Mouse (Mus musculus): ENCODE data around the gene Grik4. TPM values are rescaled to one million over a fixed set of nuclear protein-coding genes. Genes with fewer than 3 reads are reported as not detected.
A peak's percentile ranks its signal among the peaks of the same experiment; 100 is the strongest.

Gene Grik4
- total and polyA plus RNA-seq, 2 experiments from 2014 or later = 7.7 to 11.9 TPM

- no peak for TF ChIP-seq CTCF (IDR thresholded peaks at IDR 0.05; ENCODE audit: low read depth)
- H3K9ac ChIP-seq = no peak overlapping the region
- no peak overlapping the region for H3K4me3 ChIP-seq (ENCODE audit: low read depth, low read length)
- WGBS = 82% methylated on average over 5 of the region's 5 CpGs
- no peaks in the 10 kb centered on the region for H3K27me3 ChIP-seq (ENCODE audit: insufficient read depth, low read length)
- DNase-seq = no peak
- no peak overlapping the region for H3K27ac ChIP-seq (ENCODE audit: low read depth, low read length)
- no peak overlapping the region for H3K4me2 ChIP-seq (ENCODE audit: low read depth)
- no peak for ATAC-seq
- no peaks in the 10 kb centered on the region for H3K9me3 ChIP-seq (ENCODE audit: low read length)
- no peaks in the 10 kb centered on the region for H3K4me1 ChIP-seq (ENCODE audit: insufficient read depth)
- H3K36me3 ChIP-seq (ENCODE audit: insufficient read depth) = no peaks in the 10 kb centered on the region
Measured at GRCm38 (mm10) chr9:42645161-42645560, 299.1 kb downstream of the Grik4 start.

DNA sequence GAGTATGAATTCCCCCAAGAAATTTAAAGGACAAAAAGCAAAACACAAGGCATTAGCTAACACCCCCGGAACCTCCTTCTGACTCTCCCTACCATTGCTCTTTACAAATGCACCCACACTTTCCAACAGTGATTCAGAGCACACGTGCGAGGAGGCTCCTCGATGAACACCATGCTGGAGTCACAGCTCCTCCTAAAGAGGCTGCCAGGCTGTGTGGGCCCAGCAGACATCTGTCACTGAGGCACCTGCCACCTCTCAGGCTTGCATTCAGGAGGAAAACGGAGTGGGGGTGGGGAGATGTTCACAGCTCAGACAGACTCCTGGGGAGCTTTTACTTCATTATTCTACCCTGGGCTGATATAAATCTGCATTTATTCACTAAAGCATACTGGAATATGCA is 301.5 kb downstream of the Grik4 start:
- Histone ChIP-seq H3K4me3 (ENCODE audit: low read depth, low read length) (no peak overlapping the region), H3K27ac (ENCODE audit: low read depth, low read length) (no peak overlapping the region), H3K27me3 (ENCODE audit: insufficient read depth, low read length) (no peaks in the 10 kb centered on the region), H3K9me3 (ENCODE audit: low read length) (no peaks in the 10 kb centered on the region), H3K4me1 (ENCODE audit: insufficient read depth) (no peaks in the 10 kb centered on the region), H3K36me3 (ENCODE audit: insufficient read depth) (no peaks in the 10 kb centered on the region), H3K9ac (no peak overlapping the region), H3K4me2 (ENCODE audit: low read depth) (no peak overlapping the region)
- ATAC-seq (peak; percentile 74), DNase-seq (peak; percentile 58)
- TF ChIP-seq CTCF (IDR thresholded peaks at IDR 0.05; ENCODE audit: low read depth) = no peak
- 25% methylated on average over 5 of the region's 5 CpGs for WGBS

GRCm38 (mm10) chr9:42641550-42642117 is 302.7 kb downstream of the Grik4 start:
- Histone ChIP-seq H3K4me3 (ENCODE audit: low read depth, low read length) (no peak overlapping the region), H3K4me2 (ENCODE audit: low read depth) (no peak overlapping the region), H3K36me3 (ENCODE audit: insufficient read depth) (no peaks in the 10 kb centered on the region), H3K27me3 (ENCODE audit: insufficient read depth, low read length) (no peaks in the 10 kb centered on the region), H3K9ac (no peak overlapping the region), H3K27ac (ENCODE audit: low read depth, low read length) (no peak overlapping the region), H3K9me3 (ENCODE audit: low read length) (no peaks in the 10 kb centered on the region), H3K4me1 (ENCODE audit: insufficient read depth) (no peaks in the 10 kb centered on the region)
- no peak for DNase-seq
- no peak for TF ChIP-seq CTCF (IDR thresholded peaks at IDR 0.05; ENCODE audit: low read depth)
- ATAC-seq = no peak
- WGBS = 68% methylated on average over 11 of the region's 11 CpGs

GRCm38 (mm10) chr9:42636446-42636845 is 307.8 kb downstream of the Grik4 start:
- Histone ChIP-seq H3K36me3 (ENCODE audit: insufficient read depth) (no peaks in the 10 kb centered on the region), H3K9me3 (ENCODE audit: low read length) (no peaks in the 10 kb centered on the region), H3K27me3 (ENCODE audit: insufficient read depth, low read length) (no peaks in the 10 kb centered on the region), H3K4me2 (ENCODE audit: low read depth) (no peak overlapping the region), H3K4me3 (ENCODE audit: low read depth, low read length) (no peak overlapping the region), H3K27ac (ENCODE audit: low read depth, low read length) (no peak overlapping the region), H3K9ac (no peak overlapping the region), H3K4me1 (ENCODE audit: insufficient read depth) (no peaks in the 10 kb centered on the region)
- 77% methylated on average over 10 of the region's 10 CpGs for WGBS
- no peak for TF ChIP-seq CTCF (IDR thresholded peaks at IDR 0.05; ENCODE audit: low read depth)
- ATAC-seq = no peak
- DNase-seq = no peak

DNA sequence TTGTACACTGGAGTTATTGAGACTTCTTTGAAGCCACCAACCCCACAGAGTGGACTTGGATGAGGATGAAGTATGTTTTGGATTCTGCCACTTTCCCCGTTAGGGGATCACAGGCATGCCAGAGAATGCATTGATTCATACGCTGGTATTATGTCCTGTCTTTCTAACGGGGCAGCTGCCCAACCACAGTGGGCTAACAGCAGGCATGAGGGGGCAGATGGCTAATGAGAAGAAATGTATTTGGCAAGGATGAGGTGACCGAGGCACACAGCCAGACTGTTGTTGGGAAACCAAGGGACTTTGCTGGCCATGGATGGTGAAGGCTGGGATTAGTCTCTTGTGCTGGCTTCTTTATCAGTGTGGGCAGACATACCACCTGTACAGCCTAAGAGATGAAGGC is 312.8 kb downstream of the Grik4 start:
- no peak overlapping the region for H3K4me2 ChIP-seq (ENCODE audit: low read depth)
- H3K4me3 ChIP-seq (ENCODE audit: low read depth, low read length) = no peak overlapping the region
- H3K9me3 ChIP-seq (ENCODE audit: low read length) = no peaks in the 10 kb centered on the region
- peaks cover 6% of the 10 kb centered on the region for H3K4me1 ChIP-seq (ENCODE audit: insufficient read depth)
- no peaks in the 10 kb centered on the region for H3K36me3 ChIP-seq (ENCODE audit: insufficient read depth)
- ATAC-seq (peak; percentile 25; the same call in 1 of the 2 replicates), DNase-seq (peak; percentile 58)
- 26% methylated on average over 4 of the region's 4 CpGs for WGBS
- no peak overlapping the region for H3K27ac ChIP-seq (ENCODE audit: low read depth, low read length)
- H3K9ac ChIP-seq = no peak overlapping the region
- TF ChIP-seq CTCF (IDR thresholded peaks at IDR 0.05; ENCODE audit: low read depth) = no peak
- no peaks in the 10 kb centered on the region; the same call in 1 of the 2 replicates for H3K27me3 ChIP-seq (ENCODE audit: insufficient read depth, low read length)

DNA sequence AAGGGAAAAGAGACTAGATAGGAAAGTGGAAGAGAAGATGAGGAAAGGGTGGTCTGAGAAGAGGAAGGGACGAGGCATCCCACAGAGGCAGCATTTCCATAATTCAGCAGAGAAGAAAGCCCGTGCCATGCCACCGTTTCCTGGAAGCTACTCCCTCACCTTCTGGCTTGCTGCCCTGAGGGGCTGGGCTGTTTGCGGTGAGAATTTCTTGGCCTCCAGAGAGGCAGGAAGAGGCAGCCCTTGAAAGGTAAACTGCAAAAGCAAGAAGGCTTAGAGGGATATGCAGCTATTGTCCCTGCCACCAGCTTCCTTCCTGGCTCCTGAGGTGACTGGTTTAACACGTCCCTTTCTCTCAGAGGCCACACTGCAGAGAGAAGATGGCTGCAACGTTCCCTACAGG is 316.7 kb downstream of the Grik4 start:
- DNase-seq = no peak

DNA sequence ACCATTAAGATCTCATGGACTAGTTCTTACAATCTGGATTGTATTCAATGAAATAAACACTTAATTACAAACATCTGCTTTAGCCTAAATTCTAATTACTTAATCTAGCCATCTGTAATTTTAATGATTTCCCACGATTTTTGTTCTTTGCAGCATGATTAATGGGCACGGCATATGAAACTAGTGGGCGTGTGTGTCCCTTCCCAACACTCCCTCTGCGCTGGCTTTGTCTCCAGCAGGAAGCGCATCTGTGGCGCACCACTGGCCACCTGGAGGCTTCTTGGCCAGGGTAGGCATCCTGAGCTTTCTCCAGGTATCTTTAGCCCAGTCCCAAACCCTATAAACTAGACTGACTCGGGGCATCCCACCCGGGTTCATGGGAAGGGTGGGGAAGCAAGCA is 317.1 kb downstream of the Grik4 start:
- H3K4me1 ChIP-seq (ENCODE audit: insufficient read depth) = peaks cover 6% of the 10 kb centered on the region
- 0 out of 2 replicates have a peak overlapping the region, but pooled peaks have one; percentile 35 for H3K27ac ChIP-seq (ENCODE audit: low read depth, low read length)
- H3K27me3 ChIP-seq (ENCODE audit: insufficient read depth, low read length) = no peaks in the 10 kb centered on the region; the same call in 1 of the 2 replicates
- WGBS = 37% methylated on average over 8 of the region's 8 CpGs
- no peak overlapping the region for H3K9ac ChIP-seq
- no peaks in the 10 kb centered on the region for H3K36me3 ChIP-seq (ENCODE audit: insufficient read depth)
- TF ChIP-seq CTCF (IDR thresholded peaks at IDR 0.05; ENCODE audit: low read depth) = no peak
- no peak overlapping the region for H3K4me3 ChIP-seq (ENCODE audit: low read depth, low read length)
- H3K9me3 ChIP-seq (ENCODE audit: low read length) = no peaks in the 10 kb centered on the region
- DNase-seq = no peak
- no peak overlapping the region for H3K4me2 ChIP-seq (ENCODE audit: low read depth)
- ATAC-seq = no peak

More for the DNA sequence above, 316.7 kb downstream of the Grik4 start:
- no peak overlapping the region for H3K9ac ChIP-seq
- H3K4me2 ChIP-seq (ENCODE audit: low read depth) = no peak overlapping the region
- H3K27me3 ChIP-seq (ENCODE audit: insufficient read depth, low read length) = no peaks in the 10 kb centered on the region; the same call in 1 of the 2 replicates
- ATAC-seq = no peak
- no peaks in the 10 kb centered on the region for H3K36me3 ChIP-seq (ENCODE audit: insufficient read depth)
- 0 out of 2 replicates have a peak overlapping the region, but pooled peaks have one; percentile 35 for H3K27ac ChIP-seq (ENCODE audit: low read depth, low read length)
- no peak overlapping the region for H3K4me3 ChIP-seq (ENCODE audit: low read depth, low read length)
- peaks cover 6% of the 10 kb centered on the region for H3K4me1 ChIP-seq (ENCODE audit: insufficient read depth)
- TF ChIP-seq CTCF (IDR thresholded peaks at IDR 0.05; ENCODE audit: low read depth) = no peak
- 22% methylated on average over 6 of the region's 6 CpGs for WGBS
- no peaks in the 10 kb centered on the region for H3K9me3 ChIP-seq (ENCODE audit: low read length)

Measured in forebrain, postnatal 0 days (tissue).